Mouse (Mus musculus): ENCODE measurements around the gene Ror1. TPM values are rescaled to one million over a fixed set of nuclear protein-coding genes. Genes with fewer than 3 reads are reported as not detected.

The Ror1 gene
- polyA plus RNA-seq, 1 experiment from 2014 or later = 24.3 TPM

GRCm38 (mm10) chr4:100291015-100291651 is 195.5 kb downstream of the Ror1 start:
- no peak overlapping the region for H3K27ac ChIP-seq
- H3K36me3 ChIP-seq = no peaks in the 10 kb centered on the region
- H3K27me3 ChIP-seq = no peaks in the 10 kb centered on the region
- no peak overlapping the region for H3K4me2 ChIP-seq (replicated peaks)
- H3K9me3 ChIP-seq = no peaks in the 10 kb centered on the region
- no peak overlapping the region for H3K4me3 ChIP-seq
- no peak for ATAC-seq (ENCODE audit: insufficient number of reproducible peaks, insufficient read depth, low FRiP score, low TSS enrichment)
- WGBS = 81% methylated on average over 5 of the region's 5 CpGs
- H3K9ac ChIP-seq = no peak overlapping the region
- H3K4me1 ChIP-seq = peaks cover 7% of the 10 kb centered on the region; the same call in 1 of the 2 replicates

GRCm38 (mm10) chr4:100297678-100298077 is 202.1 kb downstream of the Ror1 start:
- ATAC-seq (ENCODE audit: insufficient number of reproducible peaks, insufficient read depth, low FRiP score, low TSS enrichment) = no peak
- Histone ChIP-seq H3K4me1 (peaks cover 14% of the 10 kb centered on the region; the same call in 1 of the 2 replicates), H3K9me3 (no peaks in the 10 kb centered on the region), H3K36me3 (no peaks in the 10 kb centered on the region), H3K9ac (no peak overlapping the region), H3K27ac (no peak overlapping the region), H3K27me3 (no peaks in the 10 kb centered on the region), H3K4me2 (replicated peaks) (no peak overlapping the region), H3K4me3 (no peak overlapping the region)
- WGBS = 49% methylated on average over 6 of the region's 6 CpGs

- H3K27me3 ChIP-seq = no peaks in the 10 kb centered on the region
- H3K36me3 ChIP-seq = no peaks in the 10 kb centered on the region
- no peaks in the 10 kb centered on the region for H3K9me3 ChIP-seq
- no peak for ATAC-seq (ENCODE audit: insufficient number of reproducible peaks, insufficient read depth, low FRiP score, low TSS enrichment)
- no peak overlapping the region for H3K4me3 ChIP-seq
- WGBS = 84% methylated on average over 5 of the region's 5 CpGs
- no peak overlapping the region for H3K9ac ChIP-seq
- H3K4me2 ChIP-seq (replicated peaks) = no peak overlapping the region
- no peak overlapping the region for H3K27ac ChIP-seq
- peaks cover 17% of the 10 kb centered on the region; the same call in 1 of the 2 replicates for H3K4me1 ChIP-seq
Measured at GRCm38 (mm10) chr4:100298566-100298965, 203.0 kb downstream of the Ror1 start.

GRCm38 (mm10) chr4:100300171-100300570 is 204.6 kb downstream of the Ror1 start:
- ATAC-seq (ENCODE audit: insufficient number of reproducible peaks, insufficient read depth, low FRiP score, low TSS enrichment) = no peak

GRCm38 (mm10) chr4:100301423-100301822 is 205.8 kb downstream of the Ror1 start:
- Histone ChIP-seq H3K4me2 (replicated peaks) (no peak overlapping the region), H3K4me3 (no peak overlapping the region), H3K36me3 (no peaks in the 10 kb centered on the region), H3K4me1 (peaks cover 17% of the 10 kb centered on the region; the same call in 1 of the 2 replicates), H3K27ac (no peak overlapping the region), H3K9me3 (no peaks in the 10 kb centered on the region), H3K9ac (no peak overlapping the region), H3K27me3 (no peaks in the 10 kb centered on the region)
- 82% methylated on average over 1 of the region's 1 CpGs for WGBS
- no peak for ATAC-seq (ENCODE audit: insufficient number of reproducible peaks, insufficient read depth, low FRiP score, low TSS enrichment)

More at GRCm38 (mm10) chr4:100300171-100300570, 204.6 kb downstream of the Ror1 start:
- Histone ChIP-seq H3K36me3 (no peaks in the 10 kb centered on the region), H3K27ac (no peak overlapping the region), H3K9me3 (no peaks in the 10 kb centered on the region), H3K4me2 (replicated peaks) (no peak overlapping the region), H3K27me3 (no peaks in the 10 kb centered on the region), H3K4me1 (peaks cover 17% of the 10 kb centered on the region; the same call in 1 of the 2 replicates), H3K4me3 (no peak overlapping the region), H3K9ac (no peak overlapping the region)
- 88% methylated on average over 5 of the region's 5 CpGs for WGBS

GRCm38 (mm10) chr4:100307365-100307764 is 211.8 kb downstream of the Ror1 start:
- H3K27ac ChIP-seq = 0 out of 2 replicates have a peak overlapping the region, but pooled peaks have one; percentile 41
- 42% methylated on average over 4 of the region's 4 CpGs for WGBS

GRCm38 (mm10) chr4:100311775-100312537 is 216.4 kb downstream of the Ror1 start:
- no peaks in the 10 kb centered on the region for H3K27me3 ChIP-seq
- no peak overlapping the region for H3K9ac ChIP-seq
- H3K4me2 ChIP-seq (replicated peaks) = no peak overlapping the region
- H3K4me1 ChIP-seq = peaks cover 16% of the 10 kb centered on the region
- 86% methylated on average over 10 of the region's 10 CpGs for WGBS
- no peaks in the 10 kb centered on the region for H3K36me3 ChIP-seq
- H3K9me3 ChIP-seq = no peaks in the 10 kb centered on the region
- H3K4me3 ChIP-seq = no peak overlapping the region
- no peak for ATAC-seq (ENCODE audit: insufficient number of reproducible peaks, insufficient read depth, low FRiP score, low TSS enrichment)
- H3K27ac ChIP-seq = no peak overlapping the region

More at GRCm38 (mm10) chr4:100307365-100307764, 211.8 kb downstream of the Ror1 start:
- no peak overlapping the region for H3K9ac ChIP-seq
- ATAC-seq (ENCODE audit: insufficient number of reproducible peaks, insufficient read depth, low FRiP score, low TSS enrichment) = no peak
- H3K4me1 ChIP-seq = peaks cover 13% of the 10 kb centered on the region
- no peak overlapping the region for H3K4me2 ChIP-seq (replicated peaks)
- H3K27me3 ChIP-seq = no peaks in the 10 kb centered on the region
- no peak overlapping the region for H3K4me3 ChIP-seq
- H3K36me3 ChIP-seq = no peaks in the 10 kb centered on the region
- no peaks in the 10 kb centered on the region for H3K9me3 ChIP-seq

GRCm38 (mm10) chr4:100315066-100315465 is 219.5 kb downstream of the Ror1 start:
- H3K9me3 ChIP-seq = no peaks in the 10 kb centered on the region
- 40% methylated on average over 1 of the region's 1 CpGs for WGBS
- H3K4me3 ChIP-seq = no peak overlapping the region
- no peaks in the 10 kb centered on the region for H3K36me3 ChIP-seq
- no peaks in the 10 kb centered on the region for H3K27me3 ChIP-seq
- no peak overlapping the region for H3K9ac ChIP-seq
- H3K4me2 ChIP-seq (replicated peaks) = no peak overlapping the region
- H3K27ac ChIP-seq = peak overlapping the region; percentile 41
- ATAC-seq (ENCODE audit: insufficient number of reproducible peaks, insufficient read depth, low FRiP score, low TSS enrichment) = no peak
- 0 out of 2 replicates have a peak, but pooled peaks cover 8% of the 10 kb centered on the region for H3K4me1 ChIP-seq

GRCm38 (mm10) chr4:100321758-100322157 is 226.2 kb downstream of the Ror1 start:
- peak; percentile 82 for ATAC-seq (ENCODE audit: insufficient number of reproducible peaks, insufficient read depth, low FRiP score, low TSS enrichment)
- Histone ChIP-seq H3K9me3 (no peaks in the 10 kb centered on the region), H3K4me1 (peaks cover 16% of the 10 kb centered on the region), H3K4me2 (replicated peaks) (no peak overlapping the region), H3K36me3 (no peaks in the 10 kb centered on the region), H3K4me3 (no peak overlapping the region), H3K9ac (no peak overlapping the region), H3K27ac (peak overlapping the region; percentile 61), H3K27me3 (no peaks in the 10 kb centered on the region)
- 40% methylated on average over 6 of the region's 6 CpGs for WGBS

- Histone ChIP-seq H3K4me2 (replicated peaks) (no peak overlapping the region), H3K27ac (no peak overlapping the region), H3K27me3 (no peaks in the 10 kb centered on the region), H3K4me1 (peaks cover 16% of the 10 kb centered on the region), H3K9me3 (no peaks in the 10 kb centered on the region), H3K9ac (no peak overlapping the region), H3K4me3 (no peak overlapping the region), H3K36me3 (no peaks in the 10 kb centered on the region)
- 72% methylated on average over 14 of the region's 14 CpGs for WGBS
- no peak for ATAC-seq (ENCODE audit: insufficient number of reproducible peaks, insufficient read depth, low FRiP score, low TSS enrichment)
Measured at GRCm38 (mm10) chr4:100324719-100325515, 229.3 kb downstream of the Ror1 start.

- Histone ChIP-seq H3K4me1 (peaks cover 8% of the 10 kb centered on the region), H3K4me2 (replicated peaks) (no peak overlapping the region), H3K27ac (no peak overlapping the region), H3K9ac (no peak overlapping the region), H3K4me3 (no peak overlapping the region), H3K36me3 (no peaks in the 10 kb centered on the region; the same call in 1 of the 2 replicates), H3K9me3 (no peaks in the 10 kb centered on the region), H3K27me3 (no peaks in the 10 kb centered on the region)
- 56% methylated on average over 4 of the region's 4 CpGs for WGBS
- ATAC-seq (ENCODE audit: insufficient number of reproducible peaks, insufficient read depth, low FRiP score, low TSS enrichment) = no peak
Measured at GRCm38 (mm10) chr4:100328361-100328970, 232.9 kb downstream of the Ror1 start.
